Mouse (Mus musculus) E14TG2a.4 (cell line): ENCODE measurements at regions not wholly inside any gene's neighbourhood (a gene's known extent, or its start where the extent isn't known, plus 50 kb on each side); places are given as distances from the start of the nearest gene placed in this dataset.

Source experiments
- CTCF ChIP-seq: conservative IDR thresholded peaks from 2 replicates; pipeline ENCODE4 v1.5.1; 2014; ENCODE audit warnings: low read length
- NANOG ChIP-seq: IDR thresholded peaks from 2 replicates; pipeline ENCODE4 v1.6.1; 2014; ENCODE audit warnings: borderline replicate concordance, low read length, mixed read lengths
- POU5F1 ChIP-seq: IDR thresholded peaks from 2 replicates; pipeline ENCODE4 v1.6.1; 2014; ENCODE audit warnings: low read length, borderline replicate concordance

DNA sequence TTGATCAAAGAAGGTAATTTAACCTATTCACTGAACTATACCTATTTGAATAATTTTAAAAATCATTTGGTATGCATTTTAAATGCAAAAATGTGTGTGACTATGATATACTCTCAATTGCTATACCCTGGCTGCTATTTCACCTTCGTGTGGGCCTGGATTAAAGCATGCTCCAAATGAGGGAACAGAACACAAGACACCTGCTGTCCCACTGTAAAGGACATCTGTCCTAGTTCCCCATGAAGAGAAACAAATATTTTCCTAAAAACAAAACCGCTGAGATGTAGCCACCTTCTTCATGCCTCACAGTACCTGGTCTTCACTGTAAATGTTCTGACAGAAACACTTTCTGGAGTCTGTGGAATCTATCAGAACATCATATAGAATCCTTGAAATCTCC is 294.0 kb downstream of the Ube2cbp start:
- TF ChIP-seq CTCF (no peak), POU5F1 (no peak), NANOG (no peak)
